Mouse (Mus musculus) heart, postnatal 36 days (tissue): Measurements from ENCODE around the gene Nova1. TPM values are rescaled to one million over a fixed set of nuclear protein-coding genes. Genes with fewer than 3 reads are reported as not detected.

Experiments used
- DNase-seq, 2 experiments: peaks; one replicate each; pipeline ENCODE4 v3.0.0; 2021 to 2022
- intact Hi-C: fragments of 180-260 bp; cut with DNase I; formaldehyde crosslinking; loops from one replicate; pipeline ENCODE4 v1.15.1; 2025
- total RNA-seq, 2 experiments: library from RNA; stranded (reverse); gene quantifications; 2 replicates each; pipeline ENCODE4 v1.2.3; 2021

The Nova1 gene
- 1 to 10 TPM; 2.3 to 3.0 TPM for total RNA-seq

DNA sequence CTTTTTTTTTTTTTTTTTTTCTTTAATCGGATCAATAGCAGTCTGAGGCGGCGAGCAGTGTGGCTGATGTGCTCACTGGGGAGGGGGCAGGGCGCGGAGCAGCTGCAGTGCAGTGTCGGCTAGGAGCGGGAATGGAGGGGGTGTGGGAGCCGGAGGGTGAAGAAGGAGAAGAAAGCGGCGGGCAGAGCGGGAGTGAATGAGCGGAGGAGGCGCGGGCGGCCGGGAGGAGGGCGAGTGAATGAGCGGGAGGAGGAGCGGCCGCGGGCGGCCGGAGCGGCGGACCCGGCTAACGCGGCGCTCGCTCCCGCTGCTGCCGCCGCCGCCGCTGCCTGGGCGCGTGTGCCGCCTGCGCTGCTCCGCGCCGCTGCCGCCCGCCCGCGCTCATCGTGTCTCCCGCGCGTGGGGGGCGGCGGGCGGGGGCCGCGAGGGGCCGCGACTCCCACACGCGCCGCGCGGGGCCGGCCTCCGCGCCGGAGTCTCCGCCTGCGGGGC is at the start of gene Nova1:
Gene Nova1, minus strand, starts transcription at position 74 of the 492 bp plus-strand sequence.
- intact Hi-C loops: no loop called here

DNA sequence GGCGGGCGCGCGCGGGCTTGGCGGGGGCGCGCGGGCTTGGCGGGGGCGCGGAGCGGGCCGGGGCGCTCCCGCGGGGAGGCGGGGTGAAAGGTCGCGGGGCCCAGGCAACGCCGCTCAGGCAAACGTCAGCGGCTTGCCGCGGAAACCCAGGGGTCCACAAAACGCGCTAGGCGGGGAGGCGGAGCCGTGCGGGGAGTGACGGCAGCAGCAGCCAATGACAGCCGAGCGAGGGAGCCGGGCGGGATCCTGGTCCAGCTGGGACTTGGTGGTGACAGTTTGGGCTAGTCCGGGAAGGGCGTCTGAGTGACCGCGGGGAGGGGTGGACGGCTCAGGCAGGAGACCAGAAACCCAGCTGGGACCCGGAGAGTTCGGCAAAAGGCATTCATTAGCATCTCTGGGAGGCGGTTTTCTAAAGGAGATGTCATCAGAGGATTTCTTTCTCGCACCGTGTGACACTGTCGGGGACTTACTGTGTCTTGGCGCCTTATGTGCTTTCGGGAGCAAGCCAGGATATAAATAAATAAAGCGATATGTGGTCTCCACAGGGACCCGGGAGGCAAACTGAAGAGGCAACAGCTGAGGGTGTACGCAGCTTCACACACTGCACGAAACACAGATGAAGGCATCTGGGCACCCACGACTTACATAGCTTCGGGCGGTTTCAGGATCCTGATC is 756 bp upstream of the Nova1 start:
- peak; percentile 96 to 97 for DNase-seq
- intact Hi-C loops: no loop called here

More for the DNA sequence above, at the start of gene Nova1:
- peak; percentile 59 to 70 for DNase-seq

DNA sequence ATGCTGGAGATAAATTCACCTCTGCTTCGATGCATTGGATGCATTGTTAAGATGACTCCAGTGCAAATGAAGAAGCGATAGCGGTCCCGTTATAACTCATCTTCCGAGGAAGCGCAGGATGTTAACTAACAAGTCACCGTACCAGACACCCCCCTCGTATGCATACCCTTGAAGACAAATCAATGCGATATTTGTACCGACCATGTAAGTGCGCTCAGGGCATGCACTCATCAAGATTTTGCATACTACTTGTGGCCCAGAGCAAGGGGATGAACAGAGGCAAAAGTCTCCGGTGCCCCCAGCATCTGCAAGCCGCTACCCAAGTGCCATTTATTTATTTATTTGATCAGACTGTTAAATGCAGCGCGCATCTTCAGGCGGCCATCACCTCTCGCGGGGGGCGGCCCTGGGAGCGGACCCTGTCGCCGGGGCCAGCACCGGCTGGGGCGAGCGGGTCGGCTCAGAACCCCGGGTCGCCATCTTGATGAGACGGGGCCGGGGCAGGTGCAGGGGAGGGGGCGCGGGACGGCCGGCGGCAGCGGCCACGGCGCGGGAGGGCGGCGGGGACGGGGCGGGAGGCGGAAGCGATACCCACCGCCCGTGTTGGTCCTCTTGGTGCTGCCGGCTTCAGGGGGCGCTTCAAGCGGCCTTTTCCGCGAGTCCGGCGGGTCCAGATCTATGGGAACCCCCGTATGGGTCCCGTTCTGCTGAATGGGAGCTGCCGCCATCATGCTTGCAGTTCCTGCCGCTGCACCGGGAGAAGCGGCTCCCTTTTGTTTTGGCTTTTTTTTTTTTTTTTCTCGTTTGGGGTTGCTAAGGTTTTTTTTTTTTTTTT is 491 bp downstream of the Nova1 start:
- DNase-seq: peak; percentile 27 to 41
- intact Hi-C loops: no loop called here

DNA sequence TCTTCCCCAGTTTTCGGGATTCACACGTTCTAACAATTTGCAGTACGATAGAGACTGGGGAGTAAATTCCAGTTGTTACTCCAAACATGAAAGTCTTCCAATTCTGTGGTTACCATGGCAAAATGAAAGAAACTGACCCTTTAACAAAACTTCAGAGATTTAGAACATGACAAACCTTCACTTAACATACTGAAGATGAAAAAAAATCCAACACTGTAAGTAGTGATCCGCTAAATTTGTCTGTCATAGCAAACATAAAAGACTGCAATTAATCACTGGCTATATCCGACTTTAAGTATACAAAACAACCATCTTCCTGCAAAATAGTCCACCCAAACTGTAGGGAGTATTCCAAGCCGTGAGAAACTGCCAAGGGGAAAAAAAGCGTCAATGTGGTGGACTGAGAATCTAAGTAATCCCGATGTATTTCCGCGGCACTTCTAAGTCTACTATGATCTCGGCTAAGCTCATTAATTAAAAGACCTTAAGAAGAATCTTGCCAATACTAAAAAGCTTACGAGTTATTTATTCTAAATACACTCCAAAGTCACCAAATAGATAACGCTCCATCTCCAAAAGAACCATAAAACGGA is 1.4 kb downstream of the Nova1 start:
- peak in 1 of 2 experiments; percentile 7 for DNase-seq
- intact Hi-C loops: no loop called here

DNA sequence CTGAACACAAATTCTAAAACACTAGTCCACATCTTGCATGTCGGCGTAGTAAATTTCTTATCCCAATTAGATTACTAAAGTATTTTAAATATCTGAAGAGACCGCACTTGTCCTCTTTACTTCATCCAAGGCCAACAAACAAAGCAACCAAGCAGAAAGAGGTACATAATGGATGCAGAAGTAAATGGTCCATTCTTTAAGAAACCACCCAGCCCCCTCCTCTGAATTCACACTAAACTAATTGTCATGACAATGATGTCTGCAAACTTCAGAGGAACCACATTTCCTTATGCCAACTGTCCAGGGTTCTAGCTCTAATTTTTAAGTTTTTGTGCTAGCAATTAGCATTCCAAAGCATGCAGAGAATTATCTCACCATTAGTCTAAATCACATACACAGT is 2.4 kb downstream of the Nova1 start:
- intact Hi-C loops: no loop called here
- DNase-seq: no peak

DNA sequence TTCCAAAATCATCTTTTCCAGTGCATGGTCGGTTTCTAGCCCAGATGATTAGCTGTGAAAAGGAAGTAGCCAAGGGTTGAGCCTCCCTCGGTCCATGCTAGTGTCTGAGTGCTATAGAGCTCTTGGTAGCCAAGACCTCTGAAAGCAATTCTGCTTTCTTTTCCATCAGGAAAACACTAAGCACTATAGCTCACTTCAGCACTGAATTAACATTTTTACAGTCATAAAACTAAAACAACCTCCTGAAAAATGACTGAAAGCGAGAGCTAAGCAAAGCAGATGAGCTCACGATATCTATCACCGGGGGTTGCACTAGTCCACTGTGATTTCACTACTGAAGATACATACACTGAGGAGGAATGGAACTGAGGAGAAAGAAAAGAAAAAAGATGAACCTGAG is 3.0 kb downstream of the Nova1 start:
- intact Hi-C loops: no loop called here
- no peak for DNase-seq

DNA sequence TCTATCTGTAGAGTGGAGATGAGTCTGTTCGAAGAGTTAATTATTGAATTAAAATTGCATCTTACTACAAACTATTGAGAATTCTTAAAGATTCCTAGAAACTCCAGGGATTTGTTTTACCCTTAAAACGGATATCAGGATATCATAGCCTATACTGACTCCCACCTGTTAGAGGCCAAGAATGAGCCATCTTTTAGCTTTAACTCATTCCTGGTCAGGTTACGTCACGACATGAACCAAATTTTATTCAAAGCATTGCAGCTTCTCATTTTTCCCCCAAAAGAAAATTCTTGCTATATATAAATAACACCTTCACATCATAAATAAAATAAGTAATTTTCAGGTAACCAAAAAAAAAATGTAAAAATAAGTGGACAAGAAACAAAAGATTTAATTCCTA is 3.9 kb downstream of the Nova1 start:
- DNase-seq: no peak
- intact Hi-C loops: no loop called here

DNA sequence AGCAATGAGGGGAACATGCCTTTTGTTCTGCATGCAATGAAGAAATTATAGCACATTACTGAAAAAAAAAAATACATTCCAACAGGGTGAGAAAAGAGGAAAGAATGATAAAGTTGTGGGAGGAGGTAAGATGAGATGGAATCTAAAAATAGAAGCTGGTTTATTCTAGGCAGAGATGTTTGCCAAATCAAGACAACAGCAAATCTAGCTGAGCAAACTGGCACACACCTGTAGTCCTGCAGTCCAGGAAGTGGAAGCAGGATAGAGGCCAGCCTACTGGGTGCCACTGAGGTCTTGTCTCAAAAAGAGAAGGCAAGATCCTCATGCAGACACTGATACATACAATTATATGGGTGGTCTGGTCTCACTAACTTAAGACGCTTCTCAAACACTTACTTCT is 17.4 kb downstream of the Nova1 start:
- intact Hi-C loops: no loop called here
- no peak for DNase-seq

DNA sequence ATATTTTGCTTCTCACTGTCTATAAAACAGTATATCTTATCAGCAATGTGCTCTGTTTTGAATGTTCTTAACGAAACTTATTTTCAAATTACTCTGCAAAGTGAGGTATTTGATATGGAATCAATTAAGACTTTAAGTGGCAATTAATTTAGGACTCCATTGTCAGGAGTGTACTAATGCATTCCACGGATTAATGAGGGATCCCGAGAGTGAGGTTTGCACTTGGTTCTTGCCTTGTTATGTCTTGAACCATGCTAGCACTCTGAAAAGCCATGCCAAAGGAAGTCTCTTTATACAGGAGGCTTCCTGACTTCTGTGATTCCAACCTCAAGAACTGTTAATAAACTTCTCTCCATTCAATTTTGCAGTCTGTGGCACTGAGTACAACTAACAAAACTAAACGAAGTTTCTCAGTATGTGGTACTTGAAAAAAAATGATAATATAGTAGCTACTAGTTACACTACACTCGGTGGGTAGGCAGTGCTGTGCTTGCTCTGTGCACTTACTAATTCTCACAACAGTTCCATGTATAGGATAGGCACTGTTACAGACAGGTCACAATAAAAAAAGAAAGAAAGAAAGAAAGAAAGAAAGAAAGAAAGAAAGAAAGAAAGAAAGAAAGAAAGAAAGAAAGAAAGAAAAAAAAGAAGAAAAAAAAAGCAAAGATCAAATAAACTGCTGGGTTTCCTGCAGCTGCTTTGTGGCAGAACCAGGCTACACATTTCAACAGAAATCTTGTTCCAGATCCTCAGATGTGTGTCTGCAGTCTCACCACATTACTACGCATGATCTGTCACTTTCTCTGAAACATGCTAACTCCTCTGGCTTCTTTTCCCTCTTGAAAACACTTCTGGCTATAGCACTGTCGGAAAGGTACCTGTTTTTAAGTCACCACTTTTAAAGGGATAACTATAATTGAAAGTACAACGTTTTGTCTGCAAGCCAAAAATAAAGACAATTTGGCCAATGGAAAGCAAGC is 36.1 kb downstream of the Nova1 start:
- intact Hi-C loops: no loop called here
- no peak for DNase-seq

DNA sequence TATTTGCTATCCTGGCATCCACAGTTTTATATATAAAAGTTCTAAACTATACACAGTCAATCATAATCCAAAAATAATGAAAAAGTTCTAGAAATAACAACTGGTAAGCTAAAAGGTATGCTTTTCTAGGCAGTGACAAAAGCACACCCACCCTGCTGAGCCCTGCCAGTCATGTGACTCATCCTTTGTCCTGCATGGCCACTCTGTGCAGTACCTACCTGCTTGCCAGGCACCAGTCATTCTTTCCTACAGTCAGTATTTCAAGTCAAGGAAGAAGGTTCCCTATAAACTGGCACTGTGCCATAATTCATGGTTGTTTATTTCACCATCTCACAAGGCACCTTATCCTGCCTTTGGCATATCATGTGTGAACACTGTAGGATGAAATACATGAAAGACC is 37.2 kb downstream of the Nova1 start:
- intact Hi-C loops: no loop called here
- no peak for DNase-seq

DNA sequence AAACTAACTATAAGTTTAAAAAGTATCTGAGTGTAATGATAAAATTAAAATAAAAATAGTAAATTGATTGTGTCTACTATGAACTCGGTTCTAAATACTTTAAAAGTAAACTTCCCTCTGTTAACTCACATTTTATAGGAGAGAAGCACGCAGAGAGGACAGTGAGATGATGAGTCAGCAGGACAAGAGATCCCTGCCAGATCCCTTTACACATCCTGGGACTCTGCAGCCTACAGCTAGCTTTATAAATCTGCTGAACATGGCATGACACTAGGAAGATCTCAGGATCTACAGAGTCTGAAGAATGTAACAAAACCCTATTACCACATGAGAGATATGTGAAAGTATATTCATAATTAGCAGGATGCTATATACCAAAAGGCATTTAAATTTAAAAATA is 37.7 kb downstream of the Nova1 start:
- intact Hi-C loops: no loop called here
- no peak for DNase-seq

DNA sequence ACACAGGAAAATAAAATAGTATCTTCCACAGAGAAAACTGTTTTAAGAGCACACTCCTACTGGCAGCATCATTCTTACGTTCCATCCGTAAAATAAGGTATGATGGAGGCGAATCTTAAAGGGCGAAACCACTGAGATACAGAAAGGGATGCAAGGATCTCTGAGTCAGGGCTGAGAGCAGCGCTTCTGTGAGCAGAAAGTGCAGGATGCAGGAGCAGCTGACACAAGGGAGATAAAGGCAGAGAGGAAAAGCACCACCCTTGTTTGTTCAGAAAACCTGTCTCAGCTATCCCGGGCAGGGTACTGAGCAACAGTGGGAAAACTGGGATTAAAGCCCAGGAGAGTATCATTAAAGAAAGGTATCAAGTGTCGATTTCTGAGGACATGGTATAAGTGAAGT is 59.3 kb downstream of the Nova1 start:
- no peak for DNase-seq
- intact Hi-C loops: no loop called here

DNA sequence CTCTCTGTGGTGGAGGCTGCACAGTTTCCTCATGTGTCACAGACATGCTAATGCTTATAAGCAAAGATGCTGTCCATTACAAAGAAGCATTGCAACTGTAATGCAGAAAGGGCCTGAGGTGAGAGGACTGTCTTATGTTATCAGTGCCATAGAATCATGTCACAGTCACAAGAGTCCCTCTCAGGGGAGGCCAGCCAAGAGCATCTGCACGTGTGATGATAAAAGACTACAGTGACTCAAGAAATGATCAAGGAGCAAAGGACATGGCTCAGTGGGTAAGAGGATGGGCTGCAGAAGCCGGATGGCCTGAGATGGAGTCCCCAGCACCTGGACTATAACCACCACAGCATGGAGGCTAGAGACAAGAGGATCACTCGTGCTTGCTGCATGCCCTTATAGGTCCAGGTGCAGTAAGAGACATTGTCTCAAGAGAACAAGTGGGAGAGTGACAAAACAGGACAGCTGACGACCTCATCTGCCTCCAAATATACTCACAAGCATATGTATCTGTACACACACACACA is 64.3 kb downstream of the Nova1 start:
- intact Hi-C loops: no loop called here
- no peak for DNase-seq

DNA sequence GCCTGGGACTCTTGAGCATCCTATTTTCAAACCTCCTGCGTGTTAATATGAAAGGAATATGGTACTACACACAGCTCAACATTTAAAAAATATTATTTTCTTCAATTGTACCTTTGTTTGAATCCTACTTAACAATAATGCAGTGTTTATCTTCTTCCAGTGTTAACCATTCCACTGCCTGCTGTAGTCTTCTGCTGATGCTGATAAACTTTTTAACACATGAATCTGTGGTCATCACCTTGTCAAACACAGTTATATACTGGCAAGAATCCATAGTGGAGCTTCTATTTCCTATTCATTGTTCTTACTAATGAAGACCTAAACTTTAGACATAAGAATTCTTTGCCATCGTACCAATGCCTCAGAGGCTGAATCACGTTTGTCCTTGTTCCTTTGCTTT is 65.6 kb downstream of the Nova1 start:
- intact Hi-C loops: no loop called here
- no peak for DNase-seq

DNA sequence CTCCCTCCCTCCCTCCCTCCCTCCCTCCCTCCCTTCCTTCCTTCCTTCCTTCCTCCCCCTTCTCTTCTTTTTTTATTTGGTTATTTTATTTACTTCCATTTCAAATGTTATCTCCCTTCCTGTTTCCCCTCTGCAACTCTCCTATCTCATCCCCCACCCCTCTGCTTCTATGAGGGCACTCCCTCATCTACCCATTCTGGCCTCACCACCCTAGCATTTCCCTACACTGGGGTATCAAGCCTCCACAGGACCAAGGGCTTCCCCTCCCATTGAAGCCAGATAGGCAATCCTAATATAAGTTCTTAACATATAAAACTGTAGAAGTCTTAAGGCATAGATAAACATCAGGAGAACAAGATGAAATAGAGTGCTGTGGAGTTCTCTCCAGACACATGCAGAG is 85.5 kb downstream of the Nova1 start:
- no peak for DNase-seq
- intact Hi-C loops: no loop called here

DNA sequence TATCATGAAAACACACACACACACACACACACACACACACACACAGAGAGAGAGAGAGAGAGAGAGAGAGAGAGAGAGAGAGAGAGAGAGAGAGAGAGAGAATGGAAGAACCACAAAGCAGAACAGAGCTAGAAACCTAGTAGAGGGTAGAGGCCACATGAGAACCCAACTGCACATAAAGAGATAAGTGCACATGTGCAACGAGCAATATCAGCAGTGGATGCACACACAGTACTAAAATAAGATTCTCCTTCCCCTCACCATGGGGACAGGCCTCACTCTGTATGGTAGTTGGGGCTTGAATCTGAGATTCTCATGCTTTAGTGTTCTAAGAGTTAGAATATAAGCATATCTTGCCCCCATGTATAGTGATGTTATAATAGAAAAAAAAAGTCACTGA is 86.8 kb downstream of the Nova1 start:
- intact Hi-C loops: no loop called here
- no peak for DNase-seq

DNA sequence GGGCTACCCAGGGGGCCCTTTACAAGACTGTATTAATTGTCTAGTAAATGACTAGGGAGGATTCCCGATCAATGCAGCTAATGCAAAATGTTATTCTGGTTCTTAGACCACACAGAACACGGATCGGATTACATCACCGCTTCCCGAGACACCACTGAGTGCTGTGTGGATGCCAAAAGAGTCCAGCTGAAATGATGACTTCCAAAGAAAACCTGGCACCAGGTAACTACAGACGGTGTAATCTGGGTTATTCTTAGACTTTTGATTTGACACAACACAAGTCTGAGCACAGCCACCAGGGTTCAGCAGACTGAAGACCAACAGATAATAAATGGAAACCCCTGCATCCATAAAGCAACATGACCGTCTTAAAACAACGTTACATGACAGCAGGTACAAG is 96.8 kb downstream of the Nova1 start:
- no peak for DNase-seq
- intact Hi-C loops: no loop called here

DNA sequence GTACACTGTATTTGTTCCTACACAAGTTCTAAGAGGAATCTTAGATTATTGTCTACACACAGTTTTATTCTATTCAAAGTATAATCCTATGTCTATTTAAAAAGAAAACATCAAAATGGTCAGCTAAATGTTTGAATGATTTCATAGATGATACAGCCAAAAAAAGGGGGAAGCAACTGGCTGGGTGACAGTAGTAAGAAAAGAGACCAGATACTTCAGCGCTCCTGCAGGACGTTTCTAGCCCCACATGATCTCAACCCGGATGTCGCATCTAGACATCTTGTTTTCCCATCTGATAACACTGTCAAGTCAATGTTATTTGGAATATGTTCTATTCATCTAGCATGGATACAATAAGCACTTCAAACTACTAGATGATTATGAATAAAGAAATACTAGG is 99.7 kb downstream of the Nova1 start:
- intact Hi-C loops: no loop called here
- DNase-seq: no peak

DNA sequence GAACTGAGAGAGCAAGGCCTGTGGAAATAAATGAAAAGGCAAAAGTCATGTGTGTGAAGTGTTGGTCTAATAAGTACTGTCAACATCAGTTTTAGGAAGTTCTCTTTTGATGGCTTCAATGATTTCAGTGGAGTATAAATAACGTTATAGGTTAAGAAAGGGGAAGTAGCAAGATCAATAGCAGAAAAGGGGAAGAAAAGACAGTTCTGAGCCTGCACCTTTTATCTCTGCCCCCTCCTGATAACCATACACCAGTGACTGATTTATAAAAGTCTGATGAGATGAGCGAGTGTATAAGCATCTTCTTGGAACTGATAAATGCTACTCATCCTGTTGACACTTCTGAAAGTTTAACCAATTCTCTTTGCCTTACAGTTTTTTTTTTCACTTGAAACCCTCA is 108.6 kb downstream of the Nova1 start:
- no peak for DNase-seq
- intact Hi-C loops: no loop called here

DNA sequence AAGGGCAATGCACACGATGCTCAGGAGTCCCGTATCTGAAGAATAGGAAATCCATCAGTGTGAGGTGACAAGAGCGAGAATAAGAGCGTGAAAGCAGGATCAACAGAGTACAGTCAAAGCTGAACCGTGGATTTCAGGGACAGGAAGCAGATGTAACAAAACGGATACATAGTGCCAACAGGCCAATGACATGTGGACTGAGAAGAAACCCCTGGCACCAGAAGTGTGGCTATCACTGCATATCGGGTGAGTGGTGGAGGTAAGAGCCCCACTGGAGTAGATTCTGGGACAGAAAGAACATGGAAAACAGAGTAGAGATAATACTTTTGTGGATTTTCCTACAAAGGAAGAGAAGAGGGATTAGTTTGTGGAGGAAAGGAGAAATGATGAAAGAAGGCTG is 109.3 kb downstream of the Nova1 start:
- no peak for DNase-seq
- intact Hi-C loops: no loop called here
